Mouse (Mus musculus) right cerebral cortex, postnatal 36 days (tissue): ENCODE data around the gene Dock2.

Source experiments
- DNase-seq, 2 experiments: peaks; one replicate each; pipeline ENCODE4 v3.0.0; 2022; ENCODE audit warnings: low spot score in 2 of 2, mixed read lengths in 1 of 2

Dock2 gene

GRCm38 (mm10) chr11:34769396-34769795, 14.3 kb downstream of the Dock2 start:
- DNase-seq = no peak

- DNase-seq = no peak
These were observed 19.8 kb downstream of the Dock2 start for GRCm38 (mm10) chr11:34763739-34764361.

GRCm38 (mm10) chr11:34762570-34763127, 21.0 kb downstream of the Dock2 start:
- no peak for DNase-seq

- DNase-seq = no peak
These were observed 21.6 kb downstream of the Dock2 start for GRCm38 (mm10) chr11:34762125-34762524.

- no peak for DNase-seq
These were observed 24.1 kb downstream of the Dock2 start for GRCm38 (mm10) chr11:34759582-34759981.

- DNase-seq = no peak
These were observed 42.6 kb downstream of the Dock2 start for GRCm38 (mm10) chr11:34741081-34741480.

- DNase-seq = no peak
These were observed 43.9 kb downstream of the Dock2 start for GRCm38 (mm10) chr11:34739816-34740215.

- DNase-seq = no peak
These were observed 44.7 kb downstream of the Dock2 start for GRCm38 (mm10) chr11:34738945-34739344.

GRCm38 (mm10) chr11:34737193-34737592, 46.5 kb downstream of the Dock2 start:
- no peak for DNase-seq

- DNase-seq = no peak
These were observed 49.7 kb downstream of the Dock2 start for GRCm38 (mm10) chr11:34734033-34734432.

GRCm38 (mm10) chr11:34727467-34727866, 56.2 kb downstream of the Dock2 start:
- DNase-seq = no peak

GRCm38 (mm10) chr11:34726699-34727347, 56.9 kb downstream of the Dock2 start:
- no peak for DNase-seq

- DNase-seq = no peak
These were observed 70.3 kb downstream of the Dock2 start for GRCm38 (mm10) chr11:34713360-34713759.

- peak in 1 of 2 experiments; percentile 7 for DNase-seq
These were observed 75.4 kb downstream of the Dock2 start for GRCm38 (mm10) chr11:34708278-34708677.

- no peak for DNase-seq
These were observed 76.3 kb downstream of the Dock2 start for GRCm38 (mm10) chr11:34707360-34707759.

- no peak for DNase-seq
These were observed 78.6 kb downstream of the Dock2 start for GRCm38 (mm10) chr11:34705108-34705446.

GRCm38 (mm10) chr11:34704384-34705107, 79.1 kb downstream of the Dock2 start:
- no peak for DNase-seq

GRCm38 (mm10) chr11:34703851-34704250, 79.8 kb downstream of the Dock2 start:
- peak in 1 of 2 experiments; percentile 11 for DNase-seq

- no peak for DNase-seq
These were observed 101.9 kb downstream of the Dock2 start for GRCm38 (mm10) chr11:34681790-34682189.

GRCm38 (mm10) chr11:34544631-34545030, 239.1 kb downstream of the Dock2 start:
- DNase-seq = no peak

- DNase-seq = no peak
These were observed 251.6 kb downstream of the Dock2 start for GRCm38 (mm10) chr11:34532131-34532530.

GRCm38 (mm10) chr11:34530971-34531370, 252.7 kb downstream of the Dock2 start:
- no peak for DNase-seq

- no peak for DNase-seq
These were observed 255.7 kb downstream of the Dock2 start for GRCm38 (mm10) chr11:34528006-34528405.
